Mouse (Mus musculus): ENCODE results near the gene Ebf3. TPM values are rescaled to one million over a fixed set of nuclear protein-coding genes. Genes with fewer than 3 reads are reported as not detected.
A peak's percentile ranks its signal among the peaks of the same experiment; 100 is the strongest.

Gene Ebf3
- total RNA-seq, 2 experiments from 2014 or later, result 8.7 to 9.7 TPM

- DNase-seq (ENCODE audit: low spot score in 2 of 2), result no peak
Observed at GRCm38 (mm10) chr7:137289290-137289957, 24.8 kb downstream of the Ebf3 start.

- DNase-seq (ENCODE audit: low spot score in 2 of 2), result no peak
Observed at GRCm38 (mm10) chr7:137278171-137278570, 36.1 kb downstream of the Ebf3 start.

GRCm38 (mm10) chr7:137277713-137278112, 36.5 kb downstream of the Ebf3 start:
- no peak for DNase-seq (ENCODE audit: low spot score in 2 of 2)

GRCm38 (mm10) chr7:137272252-137272651, 42.0 kb downstream of the Ebf3 start:
- DNase-seq (ENCODE audit: low spot score in 2 of 2), result no peak

- DNase-seq (ENCODE audit: low spot score in 2 of 2), result no peak
Observed at GRCm38 (mm10) chr7:137268452-137269155, 45.6 kb downstream of the Ebf3 start.

- no peak for DNase-seq (ENCODE audit: low spot score in 2 of 2)
Observed at GRCm38 (mm10) chr7:137267441-137267840, 46.8 kb downstream of the Ebf3 start.

GRCm38 (mm10) chr7:137266575-137266974, 47.7 kb downstream of the Ebf3 start:
- DNase-seq (ENCODE audit: low spot score in 2 of 2), result no peak

GRCm38 (mm10) chr7:137262330-137262729, 51.9 kb downstream of the Ebf3 start:
- DNase-seq (ENCODE audit: low spot score in 2 of 2), result no peak

- DNase-seq (ENCODE audit: low spot score in 2 of 2), result peak; percentile 22 to 47
Observed at GRCm38 (mm10) chr7:137246213-137246872, 67.9 kb downstream of the Ebf3 start.

- no peak for DNase-seq (ENCODE audit: low spot score in 2 of 2)
Observed at GRCm38 (mm10) chr7:137244839-137245238, 69.4 kb downstream of the Ebf3 start.

- no peak for DNase-seq (ENCODE audit: low spot score in 2 of 2)
Observed at GRCm38 (mm10) chr7:137240481-137240880, 73.8 kb downstream of the Ebf3 start.

- no peak for DNase-seq (ENCODE audit: low spot score in 2 of 2)
Observed at GRCm38 (mm10) chr7:137239542-137240133, 74.6 kb downstream of the Ebf3 start.

- DNase-seq (ENCODE audit: low spot score in 2 of 2), result no peak
Observed at GRCm38 (mm10) chr7:137237419-137237818, 76.8 kb downstream of the Ebf3 start.

GRCm38 (mm10) chr7:137223823-137224222, 90.4 kb downstream of the Ebf3 start:
- no peak for DNase-seq (ENCODE audit: low spot score in 2 of 2)

GRCm38 (mm10) chr7:137222831-137223505, 91.3 kb downstream of the Ebf3 start:
- DNase-seq (ENCODE audit: low spot score in 2 of 2), result no peak

- DNase-seq (ENCODE audit: low spot score in 2 of 2), result no peak
Observed at GRCm38 (mm10) chr7:137221599-137221998, 92.6 kb downstream of the Ebf3 start.

- DNase-seq (ENCODE audit: low spot score in 2 of 2), result no peak
Observed at GRCm38 (mm10) chr7:137220436-137220835, 93.8 kb downstream of the Ebf3 start.

- DNase-seq (ENCODE audit: low spot score in 2 of 2), result no peak
Observed at GRCm38 (mm10) chr7:137218706-137219105, 95.5 kb downstream of the Ebf3 start.

- no peak for DNase-seq (ENCODE audit: low spot score in 2 of 2)
Observed at GRCm38 (mm10) chr7:137213444-137213843, 100.8 kb downstream of the Ebf3 start.

GRCm38 (mm10) chr7:137211332-137211731, 102.9 kb downstream of the Ebf3 start:
- no peak for DNase-seq (ENCODE audit: low spot score in 2 of 2)

GRCm38 (mm10) chr7:137209688-137210345, 104.4 kb downstream of the Ebf3 start:
- no peak for DNase-seq (ENCODE audit: low spot score in 2 of 2)
